Mouse (Mus musculus) gastrocnemius, adult 18-20 months (tissue): Measurements from ENCODE around the gene Il1rl1. TPM values are rescaled to one million over a fixed set of nuclear protein-coding genes. Genes with fewer than 3 reads are reported as not detected.

Experiments used
- total RNA-seq, 2 experiments: library from RNA; stranded (reverse); gene quantifications; 2 replicates each; pipeline ENCODE4 v1.2.3; 2021

Il1rl1 gene
- total RNA-seq, 2 experiments from 2014 or later, result 0.40 to 1.5 TPM

Other genes starting within 250 kb of the Il1rl1 start
- 1 to 10 TPM; 2.7 to 3.4 TPM for gene Il1r1, start 204.5 kb upstream of the Il1rl1 start, total RNA-seq
- under 1 TPM; 0.94 to 1.00 TPM for gene Il1rl2, start 105.0 kb upstream of the Il1rl1 start, total RNA-seq
- not detected for gene Il18r1, start 36.0 kb downstream of the Il1rl1 start, total RNA-seq
- gene Il18rap, start 85.8 kb downstream of the Il1rl1 start, total RNA-seq, result not detected
- gene Slc9a4, start 150.5 kb downstream of the Il1rl1 start, total RNA-seq, result under 1 TPM; 0.30 to 0.59 TPM